Mouse (Mus musculus) layer of hippocampus, adult 18-20 months (tissue): Measurements from ENCODE around the gene Kalrn. TPM values are rescaled to one million over a fixed set of nuclear protein-coding genes. Genes with fewer than 3 reads are reported as not detected.
A peak's percentile ranks its signal among the peaks of the same experiment; 100 is the strongest.

Experiments used
- DNase-seq, 2 experiments: peaks; one replicate each; pipeline ENCODE4 v3.0.0; 2022; ENCODE audit warnings: low spot score in 2 of 2
- total RNA-seq, 2 experiments: library from RNA; stranded (reverse); gene quantifications; 2 replicates each; pipeline ENCODE4 v1.2.3; 2021

Gene Kalrn
- total RNA-seq, 2 experiments from 2014 or later, result 468 to 527 TPM

GRCm38 (mm10) chr16:34046268-34047005 lies 526.9 kb downstream of the Kalrn start:
- peak in 1 of 2 experiments; percentile 30 for DNase-seq

- no peak for DNase-seq
These were observed 528.8 kb downstream of the Kalrn start for GRCm38 (mm10) chr16:34044539-34044938.

DNA sequence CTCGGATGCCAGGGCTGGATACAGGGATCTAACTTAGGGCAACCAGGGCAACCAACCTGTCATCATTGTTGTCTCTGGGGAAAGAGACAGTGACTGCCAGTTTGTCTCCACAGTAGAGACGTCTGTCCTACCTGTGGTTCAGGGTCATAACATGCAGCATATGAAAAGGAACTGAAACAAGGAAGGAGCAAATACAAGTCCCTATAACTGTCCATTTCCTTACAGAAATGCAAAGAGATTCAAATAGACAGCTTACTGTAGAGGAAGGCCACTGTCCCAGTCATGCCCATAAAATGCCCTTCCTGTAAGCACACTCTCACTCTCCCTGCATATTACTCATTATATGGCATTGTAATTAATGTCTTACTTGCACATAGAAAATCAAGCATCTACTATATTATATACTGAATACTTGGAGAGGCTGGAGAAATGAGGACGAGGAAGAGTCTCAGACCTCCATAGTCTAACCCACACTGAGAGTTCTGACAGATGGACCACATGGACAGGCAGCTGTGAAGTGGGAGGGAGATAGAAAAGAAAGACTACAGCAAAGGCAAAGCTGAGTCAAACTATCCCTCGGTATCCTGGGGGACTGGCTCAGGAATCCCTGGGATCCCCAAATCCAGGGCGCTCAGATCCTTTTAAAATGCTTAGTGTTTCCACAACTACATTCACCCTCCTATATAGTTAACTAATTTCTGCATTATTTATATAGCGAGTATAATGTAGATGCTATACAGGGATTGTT lies 530.1 kb downstream of the Kalrn start:
- peak; percentile 82 to 94 for DNase-seq

GRCm38 (mm10) chr16:34042586-34042985 lies 530.7 kb downstream of the Kalrn start:
- no peak for DNase-seq

DNA sequence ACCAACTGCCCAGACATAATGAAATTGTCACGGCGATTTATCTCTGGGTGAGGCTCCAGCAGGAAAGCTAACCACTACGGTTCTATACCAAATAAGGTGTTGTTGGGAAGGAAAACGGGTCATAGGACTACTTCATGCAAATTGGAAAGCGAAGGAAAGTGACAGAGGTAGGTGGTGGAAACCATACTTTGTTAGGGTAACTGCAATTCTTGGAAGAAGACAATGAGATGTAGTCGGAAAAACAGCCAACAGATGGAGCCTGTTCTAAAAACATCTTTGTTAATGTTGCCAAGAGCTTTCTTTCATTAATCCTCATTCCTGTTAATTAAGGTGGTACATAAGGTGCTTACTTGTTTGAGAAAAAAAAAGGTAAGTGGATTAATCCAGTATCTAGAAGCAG lies 533.1 kb downstream of the Kalrn start:
- peak in 1 of 2 experiments; percentile 49 for DNase-seq

- no peak for DNase-seq
These were observed 533.6 kb downstream of the Kalrn start for GRCm38 (mm10) chr16:34039736-34040135.

GRCm38 (mm10) chr16:34036327-34037047 lies 536.8 kb downstream of the Kalrn start:
- no peak for DNase-seq

DNA sequence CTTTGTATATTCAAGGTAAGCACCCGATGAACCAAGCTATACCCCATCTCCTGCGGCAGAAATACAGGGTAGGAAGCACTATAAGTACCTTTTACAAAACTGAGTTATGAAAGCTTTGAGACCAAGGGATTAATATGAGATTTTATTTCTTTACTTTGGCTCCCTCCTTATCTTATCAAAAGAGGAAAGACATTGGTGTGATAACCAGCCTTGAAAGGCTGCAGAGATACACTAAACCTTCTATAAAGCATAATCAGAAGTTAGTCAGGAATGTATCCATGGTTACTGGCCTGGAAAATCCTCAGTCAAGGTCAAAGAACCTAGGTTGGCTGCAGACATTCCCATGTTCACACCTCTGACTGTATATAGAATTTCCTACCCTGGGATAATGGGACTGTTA lies 537.6 kb downstream of the Kalrn start:
- DNase-seq, result no peak

DNA sequence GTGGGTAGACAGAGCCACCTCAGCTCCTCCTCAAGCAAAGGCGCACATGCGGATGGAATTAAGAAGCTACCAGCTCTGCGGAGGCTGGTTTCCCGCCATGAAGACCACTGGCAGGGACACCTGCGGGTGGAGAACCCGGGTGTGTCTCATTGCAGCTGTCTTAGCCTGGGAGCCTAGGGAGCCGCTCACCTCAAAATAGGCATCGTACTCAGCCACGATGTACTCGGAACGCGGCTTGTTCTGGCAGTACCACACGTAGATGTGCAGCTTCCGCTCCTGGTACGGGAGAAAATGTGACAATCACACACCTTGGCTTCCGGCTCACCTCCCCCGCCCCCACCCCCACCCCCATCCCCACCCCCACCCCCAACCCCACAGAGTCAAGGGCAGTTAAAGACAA lies 539.1 kb downstream of the Kalrn start:
- no peak for DNase-seq

GRCm38 (mm10) chr16:34032011-34032645 lies 541.2 kb downstream of the Kalrn start:
- DNase-seq, result no peak

DNA sequence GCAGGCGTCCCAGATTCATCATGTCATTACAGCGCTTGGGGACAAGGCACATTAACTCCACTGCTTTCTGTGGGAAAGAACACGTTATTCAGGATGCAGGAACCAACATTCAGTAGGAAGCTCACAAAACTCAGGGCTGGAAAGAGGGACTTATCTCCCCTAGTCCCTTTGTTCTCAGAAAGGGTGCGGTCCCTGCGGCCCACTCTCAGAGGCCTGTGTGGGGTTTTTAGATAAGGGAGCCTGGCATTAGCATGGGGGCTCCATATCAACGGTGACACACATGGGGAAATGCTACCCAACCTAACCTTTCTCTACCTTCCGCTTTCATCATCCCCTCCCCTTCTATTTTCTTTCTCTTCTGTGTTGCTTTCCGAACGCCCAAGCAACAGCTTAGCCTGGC lies 541.8 kb downstream of the Kalrn start:
- no peak for DNase-seq

- DNase-seq, result no peak
These were observed 543.0 kb downstream of the Kalrn start for GRCm38 (mm10) chr16:34030379-34030778.

- no peak for DNase-seq
These were observed 543.5 kb downstream of the Kalrn start for GRCm38 (mm10) chr16:34029790-34030189.

- no peak for DNase-seq
These were observed 556.1 kb downstream of the Kalrn start for GRCm38 (mm10) chr16:34017241-34017640.

DNA sequence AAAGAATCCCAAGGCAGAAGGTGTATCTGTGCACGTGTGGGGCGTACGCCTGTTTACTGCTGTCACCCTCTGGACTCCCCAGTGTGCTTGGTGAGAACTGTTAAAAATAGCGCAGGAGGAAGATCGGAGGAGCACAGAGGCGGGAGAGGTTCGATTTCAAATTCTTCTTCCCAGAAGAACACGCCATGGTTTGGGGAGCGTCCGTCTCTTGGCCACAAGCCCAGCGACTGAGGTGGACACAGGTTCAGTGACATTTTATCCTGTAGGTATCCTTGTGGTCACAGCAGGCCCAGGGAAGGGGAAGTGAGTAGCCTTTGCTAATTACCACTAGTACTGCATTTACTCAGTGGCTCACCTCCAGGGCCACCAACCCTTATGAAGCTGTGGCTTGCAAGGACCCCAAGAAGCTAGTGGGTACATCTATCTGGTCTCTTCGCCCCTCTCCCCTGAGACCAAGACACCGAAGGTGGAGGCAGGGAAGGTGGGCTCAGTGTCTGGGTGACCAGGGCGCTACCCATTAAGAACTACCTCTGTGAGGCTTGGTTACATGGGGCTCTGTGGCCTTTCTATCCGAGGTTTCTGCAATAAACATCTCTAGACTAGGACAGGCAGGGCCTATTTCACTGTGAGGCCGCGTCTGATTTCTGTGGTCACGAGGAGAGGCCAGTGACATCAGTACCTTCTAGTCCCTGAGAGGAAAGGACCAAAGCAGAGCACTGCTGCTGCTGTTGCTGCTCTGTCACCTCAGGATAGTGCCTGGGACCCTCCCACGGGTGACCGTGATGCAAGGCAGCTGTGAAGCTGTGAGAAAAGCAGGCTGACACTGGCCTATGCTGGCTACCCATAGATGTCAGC lies 561.1 kb downstream of the Kalrn start:
- no peak for DNase-seq

GRCm38 (mm10) chr16:34009567-34009966 lies 563.8 kb downstream of the Kalrn start:
- DNase-seq, result no peak

GRCm38 (mm10) chr16:34005986-34006385 lies 567.3 kb downstream of the Kalrn start:
- DNase-seq, result no peak

- peak in 1 of 2 experiments; percentile 45 for DNase-seq
These were observed 569.2 kb downstream of the Kalrn start for GRCm38 (mm10) chr16:34004128-34004578.

DNA sequence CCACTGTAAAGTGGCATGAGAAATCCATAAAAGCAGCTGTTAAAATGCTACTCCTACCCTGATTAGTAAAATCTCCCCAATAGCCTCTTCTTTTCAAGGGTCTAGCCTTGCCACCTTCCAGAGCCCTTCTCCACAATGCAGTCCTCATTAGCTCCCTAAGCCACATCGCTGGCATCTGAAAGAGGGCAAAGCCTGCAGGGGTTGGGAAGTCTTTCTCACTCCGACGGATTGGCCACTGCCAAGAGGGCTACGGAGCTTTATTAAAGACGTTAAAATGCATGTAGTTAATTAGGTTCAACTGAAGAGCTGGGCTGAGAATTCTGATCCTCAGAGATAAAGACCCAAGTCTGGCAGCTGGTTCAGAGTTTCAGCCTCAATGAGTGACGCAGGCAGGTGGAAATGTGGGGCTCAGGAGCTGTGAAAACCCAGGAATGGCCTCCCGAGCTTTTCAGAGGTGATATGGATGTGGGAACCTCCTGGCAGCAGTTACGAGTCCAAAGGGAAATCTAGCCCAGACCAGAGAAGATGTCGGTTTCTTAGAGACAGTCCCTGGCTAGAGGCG lies 569.7 kb downstream of the Kalrn start:
- no peak for DNase-seq

DNA sequence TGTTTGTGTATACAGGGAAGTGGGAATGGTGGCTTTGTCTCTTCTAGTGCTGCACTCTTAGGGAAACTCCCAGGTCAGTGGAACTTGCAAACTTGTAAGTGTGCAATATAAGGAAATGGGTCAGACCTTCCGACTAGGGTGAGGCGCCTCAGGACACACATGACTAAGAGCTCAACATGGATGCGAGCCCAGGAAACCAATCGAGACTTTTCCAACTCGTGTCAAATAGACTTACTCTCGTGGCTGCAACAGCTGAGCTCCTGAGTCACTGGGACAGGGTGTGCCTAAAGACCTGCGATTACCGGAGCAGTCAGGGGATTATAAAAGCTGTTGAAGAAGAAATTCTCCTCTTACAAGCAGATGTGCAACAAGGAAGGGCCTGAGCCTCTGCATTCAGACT lies 572.6 kb downstream of the Kalrn start:
- DNase-seq, result no peak
